Comparison of ENCODE assay signal across 8 mouse cellular contexts in the genomic region with DNA sequence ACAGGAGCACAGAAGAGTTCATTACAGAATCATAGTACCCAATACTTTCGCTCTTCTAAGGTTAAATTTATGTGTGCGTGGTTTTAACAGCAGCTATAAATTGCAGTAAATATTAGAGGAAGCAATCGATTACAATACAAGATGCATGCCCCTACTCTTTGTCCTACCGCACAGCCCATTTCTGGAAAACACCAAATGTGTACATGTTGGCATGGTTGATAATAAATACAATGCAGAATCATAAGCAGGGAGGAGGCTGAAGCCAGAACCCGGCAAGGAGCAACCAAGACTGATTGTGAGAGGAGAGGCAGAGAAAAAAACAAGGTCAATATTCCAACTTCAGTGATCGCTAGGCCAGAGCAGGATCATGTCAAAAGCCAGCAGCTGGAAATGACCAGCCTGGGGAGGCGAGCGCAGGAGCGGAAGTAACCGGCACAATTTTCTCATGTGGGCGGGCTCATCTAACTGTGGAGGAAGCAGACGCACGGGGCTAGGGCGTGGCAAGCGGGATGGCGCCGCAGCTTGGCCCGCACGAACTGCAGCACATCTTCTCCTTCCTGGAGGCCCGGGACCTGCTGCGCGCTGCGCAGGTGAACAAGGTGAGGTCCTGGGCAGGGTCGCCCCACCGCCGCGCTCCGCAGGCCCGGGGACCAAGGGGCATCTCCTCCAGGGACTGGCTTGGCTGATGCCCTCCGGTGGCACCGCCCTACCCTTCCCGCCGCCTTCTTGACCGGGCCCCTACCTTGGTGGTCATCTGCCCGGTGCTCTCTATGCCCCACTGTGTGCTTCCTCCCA. TPM values are rescaled to one million over a fixed set of nuclear protein-coding genes. Genes with fewer than 3 reads are reported as not detected.
DNase-seq lines count a peak whose midpoint lies in the region; ATAC-seq and TF ChIP-seq lines count a peak whose summit lies in the region.

A gene (plus strand): TSS at position 476 of the 795 bp plus-strand sequence.

- ATAC-seq in heart, embryonic 12.5 days (ENCODE audit: insufficient number of reproducible peaks, low FRiP score), result peak; percentile 90
- ATAC-seq in kidney, postnatal 0 days (replicated peaks; ENCODE audit: low FRiP score, low read depth), result peak; percentile 97
- peak; percentile 93 for ATAC-seq in liver, embryonic 11.5 days (replicated peaks; ENCODE audit: low FRiP score)
- ATAC-seq in stomach, embryonic 14.5 days (ENCODE audit: insufficient number of reproducible peaks, insufficient read depth, low FRiP score, low read depth), result peak; percentile 94

- peak within 1 kb of the TSS; percentile 86 for H3K9ac ChIP-seq in heart, embryonic 12.5 days
- H3K9ac ChIP-seq in kidney, postnatal 0 days (ENCODE audit: low read depth, low read length), result peak within 1 kb of the TSS; percentile 70
- peak within 1 kb of the TSS; percentile 74 for H3K9ac ChIP-seq in liver, embryonic 11.5 days (ENCODE audit: low read depth, low read length)
- H3K9ac ChIP-seq in stomach, embryonic 14.5 days (replicated peaks; ENCODE audit: low read depth, low read length), result peak within 1 kb of the TSS; percentile 77

- no peak for TF ChIP-seq CTCF in bone marrow macrophage, adult 2 months (IDR thresholded peaks at IDR 0.05; ENCODE audit: low read depth, low read length)
- no peak for TF ChIP-seq CTCF in embryonic fibroblast, embryonic 13.5 days (IDR thresholded peaks at IDR 0.05; ENCODE audit: borderline replicate concordance, insufficient read depth, low read length)
- TF ChIP-seq CTCF in kidney, postnatal 0 days (IDR thresholded peaks at IDR 0.05; ENCODE audit: low read depth), result no peak

- H3K4me2 ChIP-seq in heart, embryonic 12.5 days, result peak within 1 kb of the TSS; percentile 75
- H3K4me2 ChIP-seq in kidney, postnatal 0 days (ENCODE audit: low read length), result peak within 1 kb of the TSS; percentile 69
- H3K4me2 ChIP-seq in liver, embryonic 11.5 days, result peak within 1 kb of the TSS; percentile 77
- H3K4me2 ChIP-seq in stomach, embryonic 14.5 days (replicated peaks; ENCODE audit: low read depth, low read length), result peak within 1 kb of the TSS; percentile 65

- H3K27ac ChIP-seq in bone marrow macrophage, adult 2 months (ENCODE audit: insufficient read depth, low read depth, low read length), result no peak within 1 kb of the TSS
- H3K27ac ChIP-seq in embryonic fibroblast, embryonic 13.5 days (ENCODE audit: insufficient read depth, low read length), result no peak within 1 kb of the TSS
- H3K27ac ChIP-seq in heart, embryonic 12.5 days (ENCODE audit: poor library complexity, severe bottlenecking), result no peak within 1 kb of the TSS
- no peak within 1 kb of the TSS for H3K27ac ChIP-seq in kidney, postnatal 0 days
- H3K27ac ChIP-seq in liver, embryonic 11.5 days (ENCODE audit: low read depth, low read length), result no peak within 1 kb of the TSS
- peak within 1 kb of the TSS; percentile 21; the same call in 1 of the 2 replicates for H3K27ac ChIP-seq in stomach, embryonic 14.5 days (ENCODE audit: low read length)

- peaks cover 19% of the 10 kb centered on the region for H3K36me3 ChIP-seq in heart, embryonic 12.5 days
- H3K36me3 ChIP-seq in kidney, postnatal 0 days (ENCODE audit: insufficient read depth, low read length), result 0 out of 2 replicates have a peak, but pooled peaks cover under 1% of the 10 kb centered on the region
- H3K36me3 ChIP-seq in liver, embryonic 11.5 days (ENCODE audit: control insufficient read depth, insufficient read depth, low read length), result no peaks in the 10 kb centered on the region; the same call in 1 of the 2 replicates
- H3K36me3 ChIP-seq in stomach, embryonic 14.5 days (ENCODE audit: control insufficient read depth, insufficient read depth, low read length), result peaks cover 5% of the 10 kb centered on the region; the same call in 1 of the 2 replicates

- no peak for TF ChIP-seq POLR2A in bone marrow macrophage, adult 2 months (IDR thresholded peaks at IDR 0.05; ENCODE audit: borderline replicate concordance, low read depth, low read length)
- TF ChIP-seq POLR2A in embryonic fibroblast, embryonic 13.5 days (IDR thresholded peaks at IDR 0.05; ENCODE audit: low read depth, low read length), result peak; percentile 90

- peaks cover 9% of the 10 kb centered on the region for H3K4me1 ChIP-seq in bone marrow macrophage, adult 2 months (ENCODE audit: control insufficient read depth, insufficient read depth, low read length)
- no peaks in the 10 kb centered on the region for H3K4me1 ChIP-seq in embryonic fibroblast, embryonic 13.5 days (ENCODE audit: control insufficient read depth, insufficient read depth, low read length)
- H3K4me1 ChIP-seq in heart, embryonic 12.5 days (replicated peaks), result peaks cover 8% of the 10 kb centered on the region
- no peaks in the 10 kb centered on the region for H3K4me1 ChIP-seq in kidney, postnatal 0 days (replicated peaks; ENCODE audit: insufficient read depth, low read length)
- H3K4me1 ChIP-seq in liver, embryonic 11.5 days (replicated peaks; ENCODE audit: control insufficient read depth, insufficient read depth, low read length), result no peaks in the 10 kb centered on the region
- peaks cover 4% of the 10 kb centered on the region; the same call in 1 of the 2 replicates for H3K4me1 ChIP-seq in stomach, embryonic 14.5 days (ENCODE audit: control insufficient read depth, insufficient read depth, low read length)

- peak within 1 kb of the TSS; percentile 83 for H3K4me3 ChIP-seq in bone marrow macrophage, adult 2 months (ENCODE audit: insufficient read depth, low read length)
- peak within 1 kb of the TSS; percentile 86 for H3K4me3 ChIP-seq in embryonic fibroblast, embryonic 13.5 days (ENCODE audit: insufficient read depth, low read length)
- H3K4me3 ChIP-seq in heart, embryonic 12.5 days, result peak within 1 kb of the TSS; percentile 74
- H3K4me3 ChIP-seq in kidney, postnatal 0 days (replicated peaks; ENCODE audit: low read depth, low read length), result peak within 1 kb of the TSS; percentile 69
- H3K4me3 ChIP-seq in liver, embryonic 11.5 days (ENCODE audit: low read depth, low read length), result peak within 1 kb of the TSS; percentile 75
- peak within 1 kb of the TSS; percentile 84 for H3K4me3 ChIP-seq in stomach, embryonic 14.5 days (ENCODE audit: low read depth, low read length)

- H3K27me3 ChIP-seq in heart, embryonic 12.5 days (replicated peaks), result no peaks in the 10 kb centered on the region
- no peaks in the 10 kb centered on the region for H3K27me3 ChIP-seq in kidney, postnatal 0 days (ENCODE audit: insufficient read depth, low read length)
- H3K27me3 ChIP-seq in liver, embryonic 11.5 days (replicated peaks; ENCODE audit: control insufficient read depth, insufficient read depth, low read length), result no peaks in the 10 kb centered on the region
- H3K27me3 ChIP-seq in stomach, embryonic 14.5 days (ENCODE audit: control insufficient read depth, insufficient read depth, low read length), result no peaks in the 10 kb centered on the region

- H3K9me3 ChIP-seq in heart, embryonic 12.5 days (replicated peaks), result no peaks in the 10 kb centered on the region
- no peaks in the 10 kb centered on the region for H3K9me3 ChIP-seq in kidney, postnatal 0 days (replicated peaks; ENCODE audit: low read length)
- no peaks in the 10 kb centered on the region for H3K9me3 ChIP-seq in liver, embryonic 11.5 days (ENCODE audit: control insufficient read depth, low read length)
- H3K9me3 ChIP-seq in stomach, embryonic 14.5 days (ENCODE audit: control insufficient read depth, low read depth, low read length), result no peaks in the 10 kb centered on the region

- peak; percentile 62 for DNase-seq in 416B (ENCODE audit: low read depth)
- peak; percentile 92 for DNase-seq in kidney, postnatal 0 days (ENCODE audit: low spot score)
- DNase-seq in liver, embryonic 11.5 days (ENCODE audit: low spot score), result peak; percentile 65
- peak; percentile 57 for DNase-seq in naive thymus-derived CD4-positive, alpha-beta T cell, adult 2 months (ENCODE audit: low read depth)

- 12% methylated on average over 34 of the region's 35 CpGs for WGBS in heart, embryonic 12.5 days
- 13% methylated on average over 29 of the region's 35 CpGs for WGBS in kidney, postnatal 0 days
- 12% methylated on average over 32 of the region's 35 CpGs for WGBS in liver, embryonic 11.5 days
- 15% methylated on average over 26 of the region's 35 CpGs for WGBS in stomach, embryonic 14.5 days

RNA-seq across cellular contexts. Expression of the gene that starts here (rescaled TPM):
- polyA plus RNA-seq in bone marrow macrophage, adult 2 months (2012; ENCODE audit: insufficient read depth, insufficient read length, missing spikeins), result 69.3 and 80.4 TPM in 2 replicates
- polyA plus RNA-seq in embryonic fibroblast, embryonic 13.5 days (2011; ENCODE audit: insufficient read length, low read depth, missing spikeins), result 31.8 and 36.2 TPM in 2 replicates
- polyA plus RNA-seq in heart, embryonic 12.5 days (2016; fragmentation: Nextera tagmentation; extraction: Ambion mirVana), result 24.6 and 29.8 TPM in 2 replicates
- polyA plus RNA-seq in kidney, postnatal 0 days (2015; fragmentation: Nextera tagmentation; extraction: Ambion mirVana), result 22.3 and 22.6 TPM in 2 replicates
- polyA plus RNA-seq in liver, embryonic 11.5 days (2014; fragmentation: Nextera tagmentation; extraction: Ambion mirVana), result 17.8 and 17.9 TPM in 2 replicates
- polyA plus RNA-seq in stomach, embryonic 14.5 days (2014; fragmentation: Nextera tagmentation; extraction: Ambion mirVana), result 27.7 and 35.4 TPM in 2 replicates
